Mouse (Mus musculus): ENCODE data around the gene Copg2.

- TF ChIP-seq CTCF (IDR thresholded peaks at IDR 0.05; ENCODE audit: low read depth) (no peak), EP300 (IDR thresholded peaks at IDR 0.05; ENCODE audit: low read depth) (no peak)
Measured at GRCm38 (mm10) chr6:30749892-30750291, 146.7 kb downstream of the Copg2 start.
